Mouse (Mus musculus): ENCODE data around the gene Ermard. TPM values are rescaled to one million over a fixed set of nuclear protein-coding genes. Genes with fewer than 3 reads are reported as not detected.
A peak's percentile ranks its signal among the peaks of the same experiment; 100 is the strongest.

Gene Ermard
- polyA plus RNA-seq, 1 experiment from 2014 or later: 74.3 TPM

GRCm38 (mm10) chr17:15055925-15056324 lies 14.9 kb downstream of the Ermard start:
- H3K9me3 ChIP-seq (replicated peaks; ENCODE audit: control insufficient read depth, low read length, poor library complexity, severe bottlenecking): no peaks in the 10 kb centered on the region
- H3K4me2 ChIP-seq (ENCODE audit: low read length): no peak overlapping the region
- no peaks in the 10 kb centered on the region for H3K27me3 ChIP-seq (ENCODE audit: control insufficient read depth, insufficient read depth, low read depth, low read length)
- H3K4me1 ChIP-seq (ENCODE audit: control insufficient read depth, insufficient read depth, low read length): no peaks in the 10 kb centered on the region
- 92% methylated on average over 4 of the region's 4 CpGs for WGBS
- no peak overlapping the region for H3K9ac ChIP-seq (ENCODE audit: low read depth, low read length)
- no peak overlapping the region for H3K27ac ChIP-seq (ENCODE audit: low read length)
- peaks cover 22% of the 10 kb centered on the region for H3K36me3 ChIP-seq (ENCODE audit: control insufficient read depth, insufficient read depth, low read length)
- no peak overlapping the region for H3K4me3 ChIP-seq (ENCODE audit: low read depth, low read length)
- no peak for ATAC-seq

GRCm38 (mm10) chr17:15058161-15058591 lies 17.2 kb downstream of the Ermard start:
- no peak overlapping the region for H3K9ac ChIP-seq (ENCODE audit: low read depth, low read length)
- H3K9me3 ChIP-seq (replicated peaks; ENCODE audit: control insufficient read depth, low read length, poor library complexity, severe bottlenecking): no peaks in the 10 kb centered on the region
- no peaks in the 10 kb centered on the region for H3K4me1 ChIP-seq (ENCODE audit: control insufficient read depth, insufficient read depth, low read length)
- no peak overlapping the region for H3K4me3 ChIP-seq (ENCODE audit: low read depth, low read length)
- WGBS: 94% methylated on average over 5 of the region's 5 CpGs
- H3K27ac ChIP-seq (ENCODE audit: low read length): no peak overlapping the region
- no peak for ATAC-seq
- H3K27me3 ChIP-seq (ENCODE audit: control insufficient read depth, insufficient read depth, low read depth, low read length): no peaks in the 10 kb centered on the region
- no peak overlapping the region for H3K4me2 ChIP-seq (ENCODE audit: low read length)
- H3K36me3 ChIP-seq (ENCODE audit: control insufficient read depth, insufficient read depth, low read length): peaks cover 26% of the 10 kb centered on the region

- H3K27ac ChIP-seq (ENCODE audit: low read length): no peak overlapping the region
- no peaks in the 10 kb centered on the region for H3K4me1 ChIP-seq (ENCODE audit: control insufficient read depth, insufficient read depth, low read length)
- no peak for ATAC-seq
- H3K4me3 ChIP-seq (ENCODE audit: low read depth, low read length): no peak overlapping the region
- H3K9ac ChIP-seq (ENCODE audit: low read depth, low read length): no peak overlapping the region
- 95% methylated on average over 14 of the region's 14 CpGs for WGBS
- H3K27me3 ChIP-seq (ENCODE audit: control insufficient read depth, insufficient read depth, low read depth, low read length): no peaks in the 10 kb centered on the region
- peaks cover 29% of the 10 kb centered on the region for H3K36me3 ChIP-seq (ENCODE audit: control insufficient read depth, insufficient read depth, low read length)
- no peak overlapping the region for H3K4me2 ChIP-seq (ENCODE audit: low read length)
- no peaks in the 10 kb centered on the region for H3K9me3 ChIP-seq (replicated peaks; ENCODE audit: control insufficient read depth, low read length, poor library complexity, severe bottlenecking)
Observed at GRCm38 (mm10) chr17:15059646-15060045, 18.6 kb downstream of the Ermard start.

GRCm38 (mm10) chr17:15060356-15060755 lies 19.3 kb downstream of the Ermard start:
- Histone ChIP-seq H3K27ac (ENCODE audit: low read length) (no peak overlapping the region), H3K4me3 (ENCODE audit: low read depth, low read length) (no peak overlapping the region), H3K9me3 (replicated peaks; ENCODE audit: control insufficient read depth, low read length, poor library complexity, severe bottlenecking) (no peaks in the 10 kb centered on the region), H3K27me3 (ENCODE audit: control insufficient read depth, insufficient read depth, low read depth, low read length) (no peaks in the 10 kb centered on the region), H3K4me2 (ENCODE audit: low read length) (no peak overlapping the region), H3K36me3 (ENCODE audit: control insufficient read depth, insufficient read depth, low read length) (peaks cover 29% of the 10 kb centered on the region), H3K4me1 (ENCODE audit: control insufficient read depth, insufficient read depth, low read length) (no peaks in the 10 kb centered on the region), H3K9ac (ENCODE audit: low read depth, low read length) (no peak overlapping the region)
- WGBS: 97% methylated on average over 6 of the region's 6 CpGs
- no peak for ATAC-seq

GRCm38 (mm10) chr17:15065391-15066024 lies 24.5 kb downstream of the Ermard start:
- ATAC-seq: peak; percentile 87
- peaks cover 9% of the 10 kb centered on the region; the same call in 1 of the 2 replicates for H3K4me1 ChIP-seq (ENCODE audit: control insufficient read depth, insufficient read depth, low read length)
- peak overlapping the region; percentile 72 for H3K27ac ChIP-seq (ENCODE audit: low read length)
- peak overlapping the region; percentile 10; the same call in 1 of the 2 replicates for H3K4me3 ChIP-seq (ENCODE audit: low read depth, low read length)
- H3K27me3 ChIP-seq (ENCODE audit: control insufficient read depth, insufficient read depth, low read depth, low read length): no peaks in the 10 kb centered on the region
- no peaks in the 10 kb centered on the region for H3K9me3 ChIP-seq (replicated peaks; ENCODE audit: control insufficient read depth, low read length, poor library complexity, severe bottlenecking)
- peak overlapping the region; percentile 58 for H3K9ac ChIP-seq (ENCODE audit: low read depth, low read length)
- H3K4me2 ChIP-seq (ENCODE audit: low read length): peak overlapping the region; percentile 54
- H3K36me3 ChIP-seq (ENCODE audit: control insufficient read depth, insufficient read depth, low read length): peaks cover 7% of the 10 kb centered on the region; the same call in 1 of the 2 replicates
- 39% methylated on average over 13 of the region's 13 CpGs for WGBS

GRCm38 (mm10) chr17:15066066-15066465 lies 25.1 kb downstream of the Ermard start:
- peak overlapping the region; percentile 58 for H3K9ac ChIP-seq (ENCODE audit: low read depth, low read length)
- H3K9me3 ChIP-seq (replicated peaks; ENCODE audit: control insufficient read depth, low read length, poor library complexity, severe bottlenecking): no peaks in the 10 kb centered on the region
- no peaks in the 10 kb centered on the region for H3K27me3 ChIP-seq (ENCODE audit: control insufficient read depth, insufficient read depth, low read depth, low read length)
- H3K4me3 ChIP-seq (ENCODE audit: low read depth, low read length): peak overlapping the region; percentile 10; the same call in 1 of the 2 replicates
- peak overlapping the region; percentile 54 for H3K4me2 ChIP-seq (ENCODE audit: low read length)
- peak overlapping the region; percentile 72 for H3K27ac ChIP-seq (ENCODE audit: low read length)
- peaks cover 7% of the 10 kb centered on the region; the same call in 1 of the 2 replicates for H3K36me3 ChIP-seq (ENCODE audit: control insufficient read depth, insufficient read depth, low read length)
- peaks cover 9% of the 10 kb centered on the region; the same call in 1 of the 2 replicates for H3K4me1 ChIP-seq (ENCODE audit: control insufficient read depth, insufficient read depth, low read length)
- 41% methylated on average over 6 of the region's 6 CpGs for WGBS
- ATAC-seq: peak; percentile 90

GRCm38 (mm10) chr17:15066911-15067310 lies 25.9 kb downstream of the Ermard start:
- peaks cover 7% of the 10 kb centered on the region; the same call in 1 of the 2 replicates for H3K36me3 ChIP-seq (ENCODE audit: control insufficient read depth, insufficient read depth, low read length)
- H3K4me3 ChIP-seq (ENCODE audit: low read depth, low read length): no peak overlapping the region
- no peak overlapping the region; the same call in 1 of the 2 replicates for H3K9ac ChIP-seq (ENCODE audit: low read depth, low read length)
- no peak overlapping the region for H3K27ac ChIP-seq (ENCODE audit: low read length)
- no peak overlapping the region for H3K4me2 ChIP-seq (ENCODE audit: low read length)
- H3K9me3 ChIP-seq (replicated peaks; ENCODE audit: control insufficient read depth, low read length, poor library complexity, severe bottlenecking): no peaks in the 10 kb centered on the region
- peaks cover 9% of the 10 kb centered on the region; the same call in 1 of the 2 replicates for H3K4me1 ChIP-seq (ENCODE audit: control insufficient read depth, insufficient read depth, low read length)
- H3K27me3 ChIP-seq (ENCODE audit: control insufficient read depth, insufficient read depth, low read depth, low read length): no peaks in the 10 kb centered on the region
- WGBS: 79% methylated on average over 1 of the region's 1 CpGs
- no peak for ATAC-seq

- no peaks in the 10 kb centered on the region for H3K9me3 ChIP-seq (replicated peaks; ENCODE audit: control insufficient read depth, low read length, poor library complexity, severe bottlenecking)
- H3K4me3 ChIP-seq (ENCODE audit: low read depth, low read length): no peak overlapping the region
- H3K4me1 ChIP-seq (ENCODE audit: control insufficient read depth, insufficient read depth, low read length): peaks cover 9% of the 10 kb centered on the region; the same call in 1 of the 2 replicates
- no peak overlapping the region for H3K4me2 ChIP-seq (ENCODE audit: low read length)
- no peaks in the 10 kb centered on the region for H3K27me3 ChIP-seq (ENCODE audit: control insufficient read depth, insufficient read depth, low read depth, low read length)
- H3K27ac ChIP-seq (ENCODE audit: low read length): no peak overlapping the region
- 77% methylated on average over 8 of the region's 8 CpGs for WGBS
- no peak overlapping the region for H3K9ac ChIP-seq (ENCODE audit: low read depth, low read length)
- ATAC-seq: no peak
- peaks cover 3% of the 10 kb centered on the region; the same call in 1 of the 2 replicates for H3K36me3 ChIP-seq (ENCODE audit: control insufficient read depth, insufficient read depth, low read length)
Observed at GRCm38 (mm10) chr17:15068040-15068792, 27.2 kb downstream of the Ermard start.

- Histone ChIP-seq H3K4me2 (ENCODE audit: low read length) (no peak overlapping the region), H3K4me3 (ENCODE audit: low read depth, low read length) (no peak overlapping the region), H3K27ac (ENCODE audit: low read length) (no peak overlapping the region), H3K9ac (ENCODE audit: low read depth, low read length) (no peak overlapping the region), H3K36me3 (ENCODE audit: control insufficient read depth, insufficient read depth, low read length) (no peaks in the 10 kb centered on the region), H3K4me1 (ENCODE audit: control insufficient read depth, insufficient read depth, low read length) (peaks cover 9% of the 10 kb centered on the region; the same call in 1 of the 2 replicates), H3K9me3 (replicated peaks; ENCODE audit: control insufficient read depth, low read length, poor library complexity, severe bottlenecking) (no peaks in the 10 kb centered on the region), H3K27me3 (ENCODE audit: control insufficient read depth, insufficient read depth, low read depth, low read length) (no peaks in the 10 kb centered on the region)
- no peak for ATAC-seq
- WGBS: 56% methylated on average over 2 of the region's 2 CpGs
Observed at GRCm38 (mm10) chr17:15069124-15069523, 28.1 kb downstream of the Ermard start.

Measured in midbrain, embryonic 16.5 days (tissue).